Mouse (Mus musculus) hematopoietic stem cell, adult 5-6 weeks (primary cell): ENCODE measurements around the gene Hip1. TPM values are rescaled to one million over a fixed set of nuclear protein-coding genes. Genes with fewer than 3 reads are reported as not detected.

ENCODE experiments used
- ATAC-seq, 2 experiments: fragments of 125-278 bp in 1 of 2; replicated peaks in 1 of 2; 2 replicates each; pipeline ENCODE4 v1.8.0; 2016 to 2017; ENCODE audit warnings: inconsistent platforms in 2 of 2, mild to moderate bottlenecking in 2 of 2, moderate number of reproducible peaks in 2 of 2, low read depth in 1 of 2, moderate TSS enrichment in 1 of 2; ENCODE audit not compliant: low FRiP score in 2 of 2, poor library complexity in 2 of 2, severe bottlenecking in 2 of 2, insufficient read depth in 1 of 2, low TSS enrichment in 1 of 2
- total RNA-seq: library from RNA; stranded (forward); fragments of 172-1452, 232-1000 nt; gene quantifications from 2 replicates; pipeline ENCODE4 v1.2.3, GENCODE M21; 2017

The Hip1 gene
- total RNA-seq, 1 experiment from 2014 or later = 27.7 TPM

- no peak for ATAC-seq
Observed at GRCm38 (mm10) chr5:135368312-135368711, 176.6 kb downstream of the Hip1 start.

GRCm38 (mm10) chr5:135367841-135368240 lies 177.1 kb downstream of the Hip1 start:
- ATAC-seq = no peak

- peak; percentile 65 to 76; a peak in 3 of 4 replicates for ATAC-seq
Observed at GRCm38 (mm10) chr5:135363540-135363939, 181.4 kb downstream of the Hip1 start.

- ATAC-seq = no peak
Observed at GRCm38 (mm10) chr5:135362572-135362971, 182.3 kb downstream of the Hip1 start.

- no peak for ATAC-seq
Observed at GRCm38 (mm10) chr5:135359772-135360171, 185.1 kb downstream of the Hip1 start.

GRCm38 (mm10) chr5:135357556-135357955 lies 187.4 kb downstream of the Hip1 start:
- ATAC-seq = no peak

Other genes starting within 250 kb of the Hip1 start
- not detected in 2 replicates for gene Fkbp6, start 195.1 kb downstream of the Hip1 start, total RNA-seq
- not detected in 2 replicates for gene Trim50, start 191.8 kb downstream of the Hip1 start, total RNA-seq
- 20.6 and 24.7 TPM in 2 replicates for gene Nsun5, start 175.2 kb downstream of the Hip1 start, total RNA-seq
- gene Pom121, start 150.6 kb downstream of the Hip1 start, total RNA-seq = 6.3 and 8.2 TPM in 2 replicates
- not detected in 2 replicates for gene Ccl26, start 18.4 kb upstream of the Hip1 start, total RNA-seq
- not detected in 2 replicates for gene Ccl24, start 27.9 kb upstream of the Hip1 start, total RNA-seq
- 13.4 and 21.0 TPM in 2 replicates for gene Rhbdd2, start 87.5 kb upstream of the Hip1 start, total RNA-seq
- 75.9 and 96.4 TPM in 2 replicates for gene Por, start 124.9 kb upstream of the Hip1 start, total RNA-seq
- gene Tmem120a, start 199.3 kb upstream of the Hip1 start, total RNA-seq = 7.7 and 11.5 TPM in 2 replicates
- gene Styxl1, start 233.3 kb upstream of the Hip1 start, total RNA-seq = not detected in 2 replicates
- 130 and 138 TPM in 2 replicates for gene Mdh2, start 233.4 kb upstream of the Hip1 start, total RNA-seq